In the genomic region with DNA sequence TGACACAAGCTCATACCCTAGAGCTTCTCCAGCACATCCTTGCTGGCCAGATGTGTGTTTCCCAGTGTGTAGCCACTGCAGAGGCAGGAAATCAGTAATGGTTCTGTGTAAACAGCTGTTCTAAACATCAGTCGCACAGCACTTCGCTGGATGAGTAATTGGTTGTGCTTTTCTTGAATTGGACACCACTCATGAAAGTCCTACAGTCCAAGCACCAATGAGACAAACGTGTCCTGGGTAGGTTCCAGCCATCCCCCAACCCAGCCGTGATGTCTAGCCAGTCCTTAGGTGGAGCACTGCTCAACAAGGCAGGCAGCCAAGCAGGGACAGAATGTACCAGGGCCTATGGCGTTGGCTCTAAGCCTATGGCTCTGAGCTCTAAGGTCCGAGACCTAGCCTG, we compare ENCODE assay signal across 11 mouse cellular contexts.
A peak's percentile ranks its signal among the peaks of the same experiment; 100 is the strongest.
DNase-seq lines count a peak whose midpoint lies in the region; ATAC-seq and TF ChIP-seq lines count a peak whose summit lies in the region.
"Had no signal": no experiment of that assay in that cellular context is flagged by ENCODE, and none has a peak within 500 bp of the region (broad histone marks: within the 10 kb centered on the region; RNA-seq: fewer than 3 reads in every experiment).

No protein-coding gene starts in this region.

- no peak for TF ChIP-seq CTCF in hindbrain, postnatal 0 days (IDR thresholded peaks at IDR 0.05; ENCODE audit: low read depth)
- no peak; the same call in 1 of the 2 replicates for TF ChIP-seq CTCF in stomach, postnatal 0 days (IDR thresholded peaks at IDR 0.05; ENCODE audit: low read depth)

- no peaks in the 10 kb centered on the region for H3K27me3 ChIP-seq in hindbrain, postnatal 0 days (ENCODE audit: insufficient read depth, low read length)
- no peaks in the 10 kb centered on the region for H3K27me3 ChIP-seq in hindbrain, embryonic 13.5 days
- H3K27me3 ChIP-seq in stomach, postnatal 0 days (ENCODE audit: control insufficient read depth, insufficient read depth, low read length): no peaks in the 10 kb centered on the region
- H3K27me3 ChIP-seq: CH12.LX had no signal

- H3K36me3 ChIP-seq in hindbrain, postnatal 0 days (ENCODE audit: insufficient read depth, low read length): no peaks in the 10 kb centered on the region
- no peaks in the 10 kb centered on the region for H3K36me3 ChIP-seq in hindbrain, embryonic 13.5 days
- H3K36me3 ChIP-seq in stomach, postnatal 0 days (ENCODE audit: control insufficient read depth, insufficient read depth, low read length): no peaks in the 10 kb centered on the region

- H3K27ac ChIP-seq in hindbrain, postnatal 0 days: no peak overlapping the region
- no peak overlapping the region for H3K27ac ChIP-seq in hindbrain, embryonic 13.5 days
- peak overlapping the region; percentile 40 for H3K27ac ChIP-seq in stomach, postnatal 0 days (replicated peaks)

- peak; percentile 13 for DNase-seq in hindbrain, postnatal 0 days (ENCODE audit: low spot score)
- peak; percentile 53 for DNase-seq in gastrocnemius, postnatal 25 days
- peak; percentile 80 for DNase-seq in lung, postnatal 10 days
- no peak for DNase-seq in stomach, postnatal 0 days (ENCODE audit: low spot score)
- DNase-seq in layer of hippocampus, postnatal 36 days: no peak
- DNase-seq in layer of hippocampus, adult 9-11 months: no peak
- no peak for DNase-seq in natural killer cell, adult 2 months (ENCODE audit: low spot score in 2 of 2)

- WGBS in hindbrain, postnatal 0 days: 71% methylated on average over 6 of the region's 6 CpGs
- WGBS in hindbrain, embryonic 13.5 days: 81% methylated on average over 6 of the region's 6 CpGs
- 32% methylated on average over 6 of the region's 6 CpGs for WGBS in stomach, postnatal 0 days

- H3K9ac ChIP-seq in hindbrain, postnatal 0 days (replicated peaks; ENCODE audit: low read length): no peak overlapping the region
- H3K9ac ChIP-seq in hindbrain, embryonic 13.5 days: no peak overlapping the region
- H3K9ac ChIP-seq in stomach, postnatal 0 days (ENCODE audit: low read length): no peak overlapping the region

- ATAC-seq in hindbrain, postnatal 0 days: no peak
- ATAC-seq in hindbrain, embryonic 13.5 days (ENCODE audit: low FRiP score): no peak
- ATAC-seq in stomach, postnatal 0 days (ENCODE audit: low FRiP score, low TSS enrichment): peak; percentile 46
- ATAC-seq: midbrain, embryonic 16.5 days had no signal

- no peaks in the 10 kb centered on the region for H3K9me3 ChIP-seq in hindbrain, postnatal 0 days (ENCODE audit: low read length)
- H3K9me3 ChIP-seq in hindbrain, embryonic 13.5 days: no peaks in the 10 kb centered on the region
- no peaks in the 10 kb centered on the region for H3K9me3 ChIP-seq in stomach, postnatal 0 days (ENCODE audit: control insufficient read depth, low read length)

- no peak overlapping the region for H3K4me3 ChIP-seq in hindbrain, postnatal 0 days (ENCODE audit: low read length)
- H3K4me3 ChIP-seq in hindbrain, embryonic 13.5 days: no peak overlapping the region
- no peak overlapping the region for H3K4me3 ChIP-seq in stomach, postnatal 0 days (ENCODE audit: low read depth, low read length)

- 0 out of 2 replicates have a peak, but pooled peaks cover 5% of the 10 kb centered on the region for H3K4me1 ChIP-seq in hindbrain, postnatal 0 days (ENCODE audit: insufficient read depth, low read length)
- peaks cover 12% of the 10 kb centered on the region for H3K4me1 ChIP-seq in hindbrain, embryonic 13.5 days (replicated peaks)
- H3K4me1 ChIP-seq in stomach, postnatal 0 days (replicated peaks; ENCODE audit: control insufficient read depth, insufficient read depth): peaks cover 3% of the 10 kb centered on the region; the same call in 1 of the 2 replicates

- H3K4me2 ChIP-seq in hindbrain, postnatal 0 days (ENCODE audit: low read depth, low read length): no peak overlapping the region
- H3K4me2 ChIP-seq in hindbrain, embryonic 13.5 days: no peak overlapping the region
- no peak overlapping the region for H3K4me2 ChIP-seq in stomach, postnatal 0 days (replicated peaks; ENCODE audit: low read depth)
- H3K4me2 ChIP-seq: heart, embryonic 11.5 days had no signal

- TF ChIP-seq EP300 in stomach, postnatal 0 days (optimal IDR thresholded peaks at IDR 0.05): no peak

Comparison
In these comparisons a context has a peak if more than half of its experiments do, and no peak if none do; other contexts are left out.
1. DNase-seq: peak in hindbrain, postnatal 0 days (single experiment), gastrocnemius, postnatal 25 days (single experiment) and lung, postnatal 10 days (single experiment); none in stomach, postnatal 0 days (single experiment), layer of hippocampus, postnatal 36 days (0 of 2), layer of hippocampus, adult 9-11 months (single experiment) and natural killer cell, adult 2 months (0 of 2).